Mouse (Mus musculus) monocyte, adult 2 months (primary cell): Measurements from ENCODE around the gene Drap1.

Source experiments
- DNase-seq, 2 experiments: peaks; one replicate each; pipeline ENCODE4 v3.0.0; 2022; ENCODE audit warnings: low spot score in 2 of 2, low read depth in 1 of 2

Drap1 gene

DNA sequence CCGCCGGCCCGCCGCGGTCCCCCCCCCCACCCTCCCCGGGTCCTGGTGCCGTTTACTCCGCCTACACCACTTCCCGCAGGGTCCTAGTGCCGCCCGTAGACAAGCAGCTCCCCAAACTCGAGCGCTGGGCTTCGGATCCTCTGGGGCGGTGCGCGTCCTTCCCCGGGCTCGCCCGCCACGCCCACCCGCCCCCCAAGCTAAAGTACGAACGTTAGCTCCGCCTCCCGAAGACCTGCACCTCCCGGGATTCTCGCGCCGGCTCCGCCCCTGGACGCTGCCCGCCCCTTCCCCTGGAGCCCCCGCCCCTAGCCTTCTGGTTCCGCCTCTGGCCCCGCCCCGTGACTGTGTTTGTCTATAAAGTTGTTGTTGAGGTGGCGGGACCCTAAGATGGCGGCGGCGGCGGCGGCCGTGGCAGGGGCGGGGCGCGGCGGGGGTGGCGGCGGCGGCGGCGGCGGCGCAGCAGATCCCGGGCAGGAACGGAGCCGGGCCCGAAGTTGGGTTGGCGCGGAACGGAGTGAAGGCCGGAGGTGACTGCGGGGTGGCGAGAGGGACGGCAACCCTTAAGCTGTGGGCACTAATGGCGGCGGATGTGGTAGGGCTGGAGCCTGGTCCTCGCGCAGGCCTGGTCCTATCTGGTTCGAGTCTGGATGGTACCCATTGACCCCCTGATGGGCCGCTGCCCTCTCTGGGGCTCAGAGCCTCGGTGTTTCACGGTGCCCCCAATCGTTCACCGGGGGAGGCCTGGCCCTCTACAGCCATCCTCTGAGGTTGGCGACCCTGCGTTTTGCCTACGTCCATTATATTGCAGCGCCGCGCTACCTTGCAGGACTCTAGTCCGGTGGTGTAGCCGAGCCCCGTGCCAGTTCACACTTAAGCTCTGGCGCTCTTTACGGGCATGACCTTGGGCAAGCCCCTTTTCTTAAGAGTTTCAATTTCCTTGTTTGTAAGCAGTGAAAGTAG is at the start of gene Drap1, which contains the start of gene AI837181:
Gene Drap1, minus strand, starts transcription at position 198 of the 960 bp plus-strand sequence.
Gene AI837181, plus strand, starts transcription at position 363 of the 960 bp plus-strand sequence.
- peak; percentile 63 to 84 for DNase-seq

DNA sequence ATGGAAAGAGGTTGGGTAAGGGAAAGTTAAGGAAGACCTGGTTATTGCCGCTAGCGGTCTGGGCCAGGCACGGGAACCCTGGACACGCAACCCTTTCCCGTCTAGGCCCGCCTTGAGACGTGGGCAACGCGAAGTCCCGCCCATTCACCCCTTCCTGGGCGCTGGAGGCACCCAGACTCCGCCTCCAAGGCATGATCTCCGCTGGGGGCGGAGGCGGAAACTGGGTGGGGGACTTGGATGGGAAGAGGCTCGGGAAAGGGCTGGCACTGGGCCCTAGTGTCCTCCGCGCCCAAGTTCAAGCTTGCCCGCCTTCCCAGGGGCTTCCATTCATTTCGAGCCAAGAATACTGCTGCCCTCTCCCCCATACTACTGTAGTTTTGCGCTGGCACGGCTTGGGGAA is 48.9 kb upstream of the Drap1 start, which contains the start of gene Efemp2:
Gene Efemp2, plus strand, starts transcription at position 235 of the 400 bp plus-strand sequence.
- no peak for DNase-seq

DNA sequence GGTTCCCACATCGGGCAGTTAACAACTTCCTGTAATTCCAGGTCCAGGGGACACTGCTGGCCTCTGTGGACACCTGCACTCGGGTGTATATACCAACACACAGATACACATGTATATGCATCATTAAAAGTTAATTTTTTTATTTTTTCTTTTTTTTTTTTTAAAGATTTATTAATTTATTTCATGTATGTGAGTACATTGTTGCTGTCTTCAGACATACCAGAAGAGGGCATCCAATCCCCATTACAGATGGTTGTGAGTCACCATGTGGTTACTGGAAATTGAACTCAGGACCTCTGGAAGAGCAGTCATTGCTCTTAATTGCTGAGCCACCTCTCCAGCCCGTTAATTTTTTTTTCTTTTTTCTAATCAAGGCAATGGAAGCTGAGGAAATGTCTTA is 48.1 kb upstream of the Drap1 start:
- no peak for DNase-seq

DNA sequence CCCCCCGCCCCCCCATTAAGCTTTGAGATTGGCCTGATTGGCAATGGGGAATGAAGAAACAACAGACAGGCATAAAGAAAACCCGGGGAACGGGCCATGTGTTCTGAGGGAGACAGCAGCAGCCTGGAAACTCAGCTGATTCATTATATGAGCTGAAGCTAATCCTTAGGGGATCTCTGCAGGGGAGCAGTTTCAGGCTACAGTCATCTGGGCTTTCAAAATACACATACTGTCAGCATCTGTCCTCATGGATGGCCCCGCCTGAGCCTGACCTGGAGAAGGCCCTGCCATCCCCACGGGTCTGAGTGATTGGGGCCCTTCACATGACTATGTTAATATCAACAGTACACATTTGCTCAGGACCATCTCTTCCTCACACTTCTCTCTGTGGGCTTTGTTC is 47.1 kb upstream of the Drap1 start:
- no peak for DNase-seq

DNA sequence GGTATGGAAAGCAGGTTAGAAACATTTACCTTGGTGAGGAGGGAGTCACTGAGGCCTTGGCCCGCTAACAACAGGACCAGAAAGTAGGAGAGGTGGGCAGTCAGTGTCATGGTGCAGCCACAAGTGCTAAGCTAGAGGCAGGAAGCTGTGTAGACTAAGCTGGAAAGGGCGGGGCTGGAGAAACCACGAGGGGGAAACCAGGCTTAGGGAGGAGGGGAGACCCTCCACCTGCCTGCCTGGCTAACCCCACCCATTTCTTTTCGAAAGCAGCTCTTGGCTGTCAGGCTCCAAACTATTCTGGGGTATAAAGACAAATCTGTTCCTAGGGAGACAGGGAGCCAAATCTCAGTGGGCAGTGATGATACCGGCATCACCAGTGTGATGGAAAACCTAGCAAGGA is 43.6 kb upstream of the Drap1 start, which contains the start of gene Ctsw:
Gene Ctsw, minus strand, starts transcription at position 134 of the 400 bp plus-strand sequence.
- DNase-seq: no peak

DNA sequence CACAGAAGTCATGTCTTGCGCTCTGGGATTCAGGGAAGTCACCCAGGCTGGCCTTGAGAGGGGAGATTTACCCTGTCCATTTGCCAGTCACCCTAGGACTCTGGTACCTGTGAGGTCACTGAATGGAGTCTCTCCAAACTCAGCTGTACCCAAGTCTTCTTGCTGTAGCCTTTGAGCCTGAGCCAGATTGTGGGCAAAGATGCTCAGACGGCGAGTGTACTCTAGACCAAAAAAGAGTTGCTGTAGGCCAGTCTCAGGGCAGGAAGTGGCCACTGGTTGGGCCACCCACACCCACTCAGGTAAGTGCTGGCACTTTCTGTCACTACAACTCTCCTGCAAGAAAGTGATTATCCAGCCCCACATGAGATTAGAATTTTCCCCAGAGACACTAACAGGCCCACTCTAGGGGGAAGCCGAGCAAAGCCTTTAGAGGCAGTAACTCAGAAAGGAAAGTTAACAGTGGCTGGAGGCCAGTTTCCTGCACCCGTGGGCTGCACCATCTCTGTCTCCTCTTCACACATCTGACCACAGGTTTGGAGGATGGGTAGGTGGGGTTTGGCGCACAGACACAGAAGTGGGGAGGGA is 42.2 kb upstream of the Drap1 start:
- DNase-seq: no peak

DNA sequence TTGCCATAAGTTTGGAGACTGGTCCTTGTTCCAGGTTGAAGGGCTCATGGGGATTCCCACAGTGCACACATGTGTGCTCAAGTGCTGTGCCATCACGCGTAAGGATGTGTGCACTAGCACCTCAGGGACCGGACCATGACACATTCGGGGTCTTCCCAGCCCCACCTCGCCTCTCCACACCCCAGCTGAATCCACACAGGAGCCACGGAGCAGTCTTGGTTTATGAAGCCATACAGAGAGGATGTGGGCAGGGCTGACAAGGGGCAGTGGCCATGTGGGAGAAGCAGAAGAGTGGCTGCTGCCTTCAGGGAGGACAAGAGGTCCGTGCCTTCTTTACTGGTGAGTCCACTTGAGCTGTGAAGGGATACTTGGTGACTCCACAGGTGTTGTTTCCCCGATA is 40.3 kb upstream of the Drap1 start:
- DNase-seq: no peak

DNA sequence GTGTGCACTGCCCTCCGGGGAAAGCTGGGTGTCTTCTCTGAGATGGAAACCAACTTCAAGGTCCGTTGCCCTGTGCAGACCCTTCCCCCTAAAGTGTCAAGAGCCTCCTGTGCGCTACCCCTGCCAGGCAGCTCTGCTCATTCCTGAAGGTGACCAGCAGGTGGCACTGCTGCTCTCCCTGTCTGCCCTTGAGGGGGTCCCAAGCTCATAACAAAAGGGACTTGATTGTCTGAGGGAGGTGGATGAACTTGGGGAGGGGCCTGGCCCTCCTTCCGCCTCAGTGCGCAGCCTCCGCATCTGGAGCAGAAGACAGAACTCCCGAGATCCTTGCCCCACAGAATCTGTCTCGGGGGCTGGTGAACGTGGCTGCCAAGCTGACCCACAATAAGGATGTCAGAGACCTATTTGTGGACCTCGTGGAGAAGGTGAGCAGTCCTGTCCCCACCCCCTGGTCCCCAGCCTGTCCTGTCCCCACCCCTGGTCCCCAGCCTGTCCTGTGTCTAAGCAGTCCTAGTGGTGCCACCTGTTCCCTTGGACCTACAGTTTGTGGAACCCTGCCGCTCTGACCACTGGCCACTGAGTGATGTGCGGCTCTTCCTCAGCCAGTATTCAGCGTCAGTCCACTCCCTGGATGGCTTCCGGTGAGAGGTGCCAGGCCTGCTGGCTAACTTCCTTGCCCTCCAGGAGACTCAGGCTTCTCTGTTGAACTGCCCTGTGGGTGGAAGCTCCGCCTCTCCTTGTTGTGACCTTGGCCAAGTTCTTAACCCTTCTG is 39.2 kb upstream of the Drap1 start:
- DNase-seq: no peak

DNA sequence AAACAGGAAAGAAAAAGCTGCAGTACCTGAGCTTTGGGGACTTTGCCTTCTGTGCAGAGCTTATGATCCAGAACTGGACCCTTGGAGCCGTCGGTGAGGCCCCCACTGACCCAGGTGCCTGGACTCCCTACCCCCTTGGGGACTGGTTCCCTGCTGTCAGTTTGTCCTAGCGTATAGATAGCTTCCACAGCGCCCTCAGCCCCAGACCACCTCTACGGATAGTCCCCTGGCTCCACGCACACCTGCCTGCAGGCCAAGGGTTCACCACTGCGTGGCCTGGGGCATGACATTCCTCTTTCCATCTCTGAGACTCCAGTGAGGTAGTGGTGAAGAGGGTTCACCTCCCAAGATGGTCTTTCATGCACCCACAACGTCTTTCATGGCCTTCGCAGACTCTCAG is 38.4 kb upstream of the Drap1 start:
- no peak for DNase-seq

DNA sequence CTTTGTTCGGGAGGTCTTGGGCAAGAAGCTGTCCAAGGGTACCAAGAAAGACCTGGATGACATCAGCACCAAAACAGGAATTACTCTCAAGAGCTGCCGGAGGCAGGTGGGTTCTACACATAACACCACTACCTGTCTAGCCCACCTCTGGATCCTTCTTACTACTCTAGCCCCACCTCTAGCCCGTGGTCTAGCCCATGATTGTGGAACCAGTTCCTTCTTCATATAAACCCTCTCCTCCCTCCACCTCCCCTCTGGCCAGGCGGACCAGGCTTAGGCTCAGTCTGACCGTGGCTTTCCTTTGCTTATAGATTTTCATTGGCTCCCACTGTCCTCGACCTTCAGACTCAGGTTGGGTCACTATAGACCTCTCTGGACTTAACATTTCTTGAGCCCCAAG is 36.6 kb upstream of the Drap1 start:
- DNase-seq: no peak

DNA sequence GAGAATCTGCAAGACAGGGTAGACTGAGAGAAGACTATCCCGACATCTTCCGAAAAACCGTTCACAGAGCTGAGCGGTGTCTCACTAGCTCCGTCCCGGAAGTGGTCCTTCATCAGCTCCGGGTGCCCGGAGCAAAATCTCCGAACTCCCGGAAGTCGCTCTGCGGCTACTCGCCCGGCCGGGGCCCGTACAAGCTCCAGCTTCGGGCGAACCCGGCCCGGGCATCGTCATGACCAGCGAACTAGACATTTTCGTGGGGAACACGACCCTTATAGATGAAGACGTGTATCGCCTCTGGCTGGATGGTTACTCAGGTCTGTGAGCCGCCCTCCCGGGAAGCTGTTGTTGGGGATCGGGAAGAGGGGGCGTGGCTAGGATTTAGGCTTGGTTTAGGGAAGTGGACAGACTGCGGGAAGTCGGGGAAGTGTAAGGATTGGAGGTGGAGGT is 35.7 kb upstream of the Drap1 start, which contains the start of gene Fibp:
Gene Fibp, plus strand, starts transcription at position 151 of the 447 bp plus-strand sequence.
- DNase-seq: peak; percentile 73 to 84

DNA sequence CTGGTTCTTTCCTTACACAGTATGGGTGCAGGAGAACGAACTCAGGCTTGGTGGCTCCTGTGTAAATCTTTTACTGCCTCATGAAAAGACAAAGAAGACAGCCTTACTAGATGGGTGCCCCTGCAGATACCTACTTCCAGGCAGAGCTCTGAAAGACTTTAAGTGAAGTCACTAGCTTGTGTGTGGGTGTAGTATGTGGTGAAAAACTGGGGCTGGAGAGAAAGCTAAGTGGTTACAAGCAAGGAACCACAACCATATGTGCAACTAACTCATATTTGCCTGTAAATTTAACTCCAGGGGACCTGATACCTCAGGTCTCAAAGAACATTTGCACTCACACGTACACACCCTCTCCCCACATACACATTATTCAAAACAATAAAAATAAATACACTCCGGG is 35.1 kb upstream of the Drap1 start:
- DNase-seq: no peak

DNA sequence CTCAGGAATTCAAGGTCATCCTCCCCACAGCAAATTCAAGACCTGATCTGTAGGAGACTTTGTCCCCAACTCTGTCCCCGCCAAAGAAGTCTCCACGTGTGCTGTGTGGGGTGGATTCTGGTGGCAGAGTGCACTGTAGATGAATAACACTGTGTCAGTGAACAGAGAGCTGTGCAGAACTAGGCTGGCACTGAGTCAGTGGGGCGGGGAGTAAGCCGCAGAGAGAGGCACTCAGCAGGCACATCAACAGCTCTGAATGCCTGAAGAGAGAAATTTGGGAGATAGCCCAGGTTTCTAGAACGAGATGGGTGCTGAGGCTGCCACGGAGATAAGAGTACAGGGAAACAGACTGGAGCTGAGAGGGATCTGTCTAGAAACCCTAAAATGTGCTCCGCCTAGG is 34.2 kb upstream of the Drap1 start:
- no peak for DNase-seq

DNA sequence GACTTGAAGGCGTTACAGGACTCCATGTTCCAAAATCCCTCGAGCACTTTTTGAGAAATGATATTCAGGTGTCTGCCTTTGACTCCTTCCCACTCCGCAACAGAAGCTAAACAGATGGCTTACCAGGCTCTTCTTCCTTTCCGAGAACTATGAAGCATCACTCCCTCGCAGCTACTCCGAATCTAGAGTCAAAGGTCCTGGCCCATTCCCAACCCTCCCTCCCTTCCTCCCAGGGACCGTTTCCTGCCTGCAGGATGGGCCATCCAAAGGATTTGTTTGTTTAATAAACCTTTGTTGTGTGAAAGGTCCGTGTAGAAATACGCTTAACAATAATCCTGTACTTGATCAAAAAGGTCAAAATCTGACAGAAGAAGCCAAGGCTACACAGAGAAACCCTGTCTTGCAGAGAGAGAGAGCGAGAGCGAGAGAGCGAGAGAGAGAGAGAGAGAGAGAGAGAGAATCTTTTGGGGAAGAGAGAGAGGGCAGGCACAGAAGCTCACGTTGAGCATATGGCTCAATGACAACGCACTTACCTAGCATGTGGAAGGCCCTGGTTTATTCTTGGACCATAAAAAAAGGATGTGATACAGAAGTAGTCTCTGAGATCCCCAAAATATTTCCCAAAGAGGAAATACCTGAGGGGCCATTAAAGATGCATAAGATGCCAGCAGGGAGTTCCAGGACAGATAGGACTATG is 33.1 kb upstream of the Drap1 start, which contains the start of gene Ccdc85b:
Gene Ccdc85b, minus strand, starts transcription at position 149 of the 697 bp plus-strand sequence.
- DNase-seq: no peak

DNA sequence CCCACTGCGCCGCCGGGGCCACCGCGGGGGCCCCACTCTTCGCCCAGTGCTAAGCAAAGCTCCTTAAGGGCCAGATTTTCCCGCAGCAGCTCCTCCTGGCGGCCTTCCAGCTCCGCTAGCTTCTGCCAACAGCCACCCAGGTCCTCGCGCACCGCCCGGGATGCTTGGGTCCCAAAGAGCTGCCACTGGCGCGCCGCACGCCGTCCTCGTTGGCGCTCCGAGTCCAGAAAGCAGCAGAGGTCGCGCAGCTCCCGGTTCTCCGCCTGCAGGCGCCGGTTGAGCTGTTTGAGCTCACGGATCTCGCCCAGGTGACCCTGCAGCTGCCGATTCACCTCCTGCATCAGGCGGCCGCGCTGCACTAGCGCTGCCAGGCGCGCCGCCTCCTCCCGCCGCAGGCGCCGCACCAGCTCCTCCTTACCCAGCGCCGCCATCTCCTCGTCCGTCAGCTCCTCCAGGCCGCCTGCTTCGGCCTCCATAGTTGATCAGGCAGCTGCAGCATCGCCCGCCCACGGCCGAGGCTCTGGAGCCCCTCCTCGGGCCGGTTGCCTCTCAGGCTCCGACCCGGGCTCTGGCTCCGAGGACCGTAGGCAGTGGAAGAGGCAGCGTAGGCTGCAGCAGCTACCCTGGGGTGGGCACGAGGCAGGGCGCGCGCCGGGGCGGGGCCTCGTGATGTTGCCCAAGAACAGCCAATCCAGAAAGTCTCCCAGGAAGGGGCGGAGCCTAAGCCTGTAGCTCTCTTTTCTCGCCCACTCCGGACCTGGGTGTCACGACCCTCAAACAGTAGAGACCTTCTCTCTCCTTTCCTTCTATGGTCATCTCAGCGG is 32.4 kb upstream of the Drap1 start:
- DNase-seq: peak; percentile 55 to 75

DNA sequence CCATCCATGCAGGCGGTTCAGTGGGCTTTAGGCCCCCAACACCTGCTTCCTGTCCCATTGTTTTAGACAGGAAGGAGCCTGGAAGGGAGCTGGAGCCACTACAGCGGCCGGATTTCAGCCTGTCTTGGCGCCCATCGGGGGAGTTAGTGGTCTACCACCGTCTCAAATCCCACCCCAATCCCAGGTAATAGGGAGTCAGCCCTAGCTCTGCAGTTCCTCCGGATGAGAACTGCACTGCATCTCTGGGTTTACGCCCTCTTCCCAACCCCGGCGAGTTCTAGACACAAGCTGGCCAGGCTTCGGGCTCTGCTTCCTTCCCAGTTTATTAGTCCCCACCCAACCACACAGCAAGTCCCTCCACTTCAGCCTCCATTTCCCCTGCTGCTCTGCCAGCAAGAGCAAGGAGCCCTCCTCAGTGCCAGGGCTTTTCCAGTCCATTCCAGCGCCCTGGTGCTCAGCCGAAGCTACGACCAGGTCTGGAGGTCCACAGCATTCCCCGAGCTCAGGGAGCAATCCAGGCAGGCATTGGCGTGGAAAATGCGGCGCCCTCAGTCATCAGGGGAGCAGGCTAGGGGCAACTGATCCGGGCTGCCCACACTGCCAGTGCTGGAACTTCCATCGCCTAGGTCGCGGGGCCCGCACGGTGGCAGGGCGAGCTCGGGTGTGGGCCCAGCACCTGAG is 31.6 kb upstream of the Drap1 start:
- DNase-seq: no peak

DNA sequence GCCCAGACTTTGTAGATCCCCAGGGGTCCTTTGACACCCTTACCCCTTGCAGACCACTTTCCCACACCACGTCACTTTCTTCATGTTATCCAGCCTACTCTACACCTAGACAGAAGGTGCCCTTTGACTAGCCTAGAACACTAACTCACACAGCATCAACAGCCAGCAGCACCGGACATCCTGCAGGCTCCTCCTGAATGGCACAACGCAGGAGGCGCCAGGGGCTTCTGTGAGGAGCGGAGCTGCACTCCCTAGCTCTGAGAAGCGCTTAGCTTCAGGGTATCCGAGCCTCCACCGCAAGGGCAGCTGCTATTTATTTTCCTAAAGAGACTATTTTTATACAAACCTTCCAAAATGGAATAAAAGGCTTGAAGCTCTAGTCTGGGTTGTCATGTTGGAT is 30.8 kb upstream of the Drap1 start:
- DNase-seq: no peak

DNA sequence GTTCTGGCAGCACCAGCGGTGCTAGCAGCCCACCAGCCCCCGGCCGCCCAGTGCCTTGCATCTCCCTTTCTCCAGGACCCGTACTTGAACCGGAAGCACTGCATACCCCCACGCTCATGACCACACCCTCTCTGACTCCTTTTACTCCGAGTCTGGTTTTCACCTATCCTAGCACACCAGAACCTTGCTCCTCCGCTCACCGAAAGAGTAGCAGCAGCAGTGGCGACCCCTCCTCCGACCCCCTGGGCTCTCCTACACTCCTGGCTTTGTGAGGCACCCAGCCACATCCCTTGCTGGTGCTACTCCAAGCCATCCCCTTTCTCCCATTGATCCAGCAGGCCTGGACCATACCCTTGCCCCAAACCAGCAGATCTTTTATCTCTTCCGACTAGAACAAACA is 30.3 kb upstream of the Drap1 start:
- DNase-seq: no peak

DNA sequence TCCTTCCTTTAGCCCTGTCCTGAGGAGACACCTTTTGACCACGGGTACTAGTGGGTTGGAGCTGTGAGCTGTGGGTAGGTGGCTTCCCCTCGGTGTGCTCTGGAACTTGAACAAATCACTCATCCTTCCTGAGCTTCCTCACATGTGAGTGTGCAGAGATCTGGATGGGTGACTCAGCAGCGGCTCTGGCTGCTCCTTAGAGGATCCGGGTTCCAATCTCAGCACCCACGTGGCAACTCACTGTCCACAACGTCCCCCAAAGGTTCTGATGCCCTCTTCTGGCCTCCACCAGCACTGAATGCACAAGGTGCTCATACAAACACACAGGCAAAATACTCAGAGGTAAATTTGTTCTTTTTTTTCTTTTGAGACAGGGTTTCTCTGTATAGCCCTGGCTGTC is 27.0 kb upstream of the Drap1 start:
- DNase-seq: no peak
